Mouse (Mus musculus) gastrocnemius, adult 2 months (tissue): ENCODE results near the gene Gm11567. TPM values are rescaled to one million over a fixed set of nuclear protein-coding genes. Genes with fewer than 3 reads are reported as not detected.
"Not testable (repeated sequence)": the region's sequence is repeated elsewhere in the genome, so short reads cannot be mapped to it uniquely, and the experiment has no call there.

Experiments used
- DNase-seq: peaks from one replicate; pipeline ENCODE4 v3.0.0; 2022
- H3K27ac ChIP-seq: fragments of 200-600 bp; 2 replicates; pipeline ENCODE4 v1.8.1; 2022; ENCODE audit warnings: mild to moderate bottlenecking
- H3K4me3 ChIP-seq: fragments of 200-600 bp; 2 replicates; pipeline ENCODE4 v1.8.1; 2022; ENCODE audit warnings: mild to moderate bottlenecking, moderate library complexity
- CTCF ChIP-seq: fragments of 200-600 bp; IDR thresholded peaks from 2 replicates; pipeline ENCODE4 v1.8.1; 2022; ENCODE audit warnings: antibody characterized with exemption, mild to moderate bottlenecking, moderate library complexity
- intact Hi-C: fragments of 180-260 bp; cut with DNase I; formaldehyde crosslinking; loops from one replicate; pipeline ENCODE4 v1.15.1; 2025
- long read RNA-seq, 2 experiments: library from polyadenylated mRNA; stranded (forward); transcript quantifications; one replicate each; pipeline ENCODE4 v2.0.0; 2021
- total RNA-seq, 2 experiments: library from RNA; stranded (reverse); gene quantifications; 2 replicates each; pipeline ENCODE4 v1.2.3; 2021

Gene Gm11567
- total RNA-seq = not detected
- long read RNA-seq, experiment 1 = 0 reads
- long read RNA-seq, experiment 2 = 0 reads

GRCm38 (mm10) chr11:99878887-99879286 lies at the start of gene Gm11567:
TSS of gene Gm11567 (plus strand) at chr11:99879187.
- intact Hi-C loops = not testable (repeated sequence)

GRCm38 (mm10) chr11:99837966-99838365 lies 41.0 kb upstream of the Gm11567 start, which contains the start of gene 2300003K06Rik:
TSS of gene 2300003K06Rik (minus strand) at chr11:99838066.
- DNase-seq = no peak
- intact Hi-C loops = no loop called here
- Histone ChIP-seq H3K27ac (no peak within 1 kb of the TSS), H3K4me3 (no peak within 1 kb of the TSS)
- TF ChIP-seq CTCF = no peak

More at GRCm38 (mm10) chr11:99878887-99879286, at the start of gene Gm11567:
- not testable (repeated sequence) for H3K4me3 ChIP-seq, H3K27ac ChIP-seq, DNase-seq

- Histone ChIP-seq H3K4me3 (no peak overlapping the region), H3K27ac (no peak overlapping the region)
- no peak for DNase-seq
- no peak for TF ChIP-seq CTCF
- intact Hi-C loops = no loop called here
Measured at GRCm38 (mm10) chr11:99842185-99842584, 36.8 kb upstream of the Gm11567 start.

DNA sequence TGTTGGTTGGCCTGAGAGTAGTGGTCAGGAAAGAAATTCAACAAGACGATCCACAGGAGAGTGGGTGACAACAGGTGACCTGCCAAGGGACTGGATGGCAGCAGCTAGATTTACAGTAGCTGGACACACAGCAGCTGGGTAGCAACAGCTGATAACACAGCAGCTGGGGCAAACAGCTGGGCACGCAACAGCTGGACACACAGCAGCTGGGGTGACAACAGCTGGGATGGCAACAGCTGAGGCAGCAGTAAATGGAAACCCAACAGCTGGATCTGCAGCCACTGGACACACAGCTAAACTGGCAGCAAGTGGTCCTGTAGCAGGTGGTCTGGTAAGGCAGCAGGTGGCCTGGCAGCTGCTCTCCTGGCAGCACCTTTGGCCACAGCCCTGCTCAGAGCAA lies 32.2 kb upstream of the Gm11567 start:
- Histone ChIP-seq H3K4me3 (no peak overlapping the region), H3K27ac (no peak overlapping the region)
- DNase-seq = no peak
- intact Hi-C loops = no loop called here
- no peak for TF ChIP-seq CTCF

- no peak for DNase-seq
- H3K4me3 ChIP-seq = no peak within 1 kb of the TSS
- no peak for TF ChIP-seq CTCF
- intact Hi-C loops = no loop called here
- H3K27ac ChIP-seq = no peak within 1 kb of the TSS
Measured at GRCm38 (mm10) chr11:99851508-99851907, 27.5 kb upstream of the Gm11567 start, which contains the start of gene Krtap4-16. TSS of gene Krtap4-16 (minus strand) at chr11:99851608.

- no peak overlapping the region for H3K4me3 ChIP-seq
- intact Hi-C loops = no loop called here
- no peak for DNase-seq
- no peak overlapping the region for H3K27ac ChIP-seq
- TF ChIP-seq CTCF = no peak
Measured at GRCm38 (mm10) chr11:99854121-99854520, 24.9 kb upstream of the Gm11567 start.

GRCm38 (mm10) chr11:99857617-99858016 lies 21.4 kb upstream of the Gm11567 start, which contains the start of gene Gm11568:
TSS of gene Gm11568 (plus strand) at chr11:99857917.
- no peak for DNase-seq
- H3K27ac ChIP-seq = no peak within 1 kb of the TSS
- intact Hi-C loops = no loop called here
- TF ChIP-seq CTCF = no peak
- H3K4me3 ChIP-seq = no peak within 1 kb of the TSS

GRCm38 (mm10) chr11:99858761-99859160 lies 20.2 kb upstream of the Gm11567 start:
- Histone ChIP-seq H3K27ac (no peak overlapping the region), H3K4me3 (no peak overlapping the region)
- no peak for TF ChIP-seq CTCF
- no peak for DNase-seq
- intact Hi-C loops = no loop called here

GRCm38 (mm10) chr11:99864176-99864575 lies 14.8 kb upstream of the Gm11567 start, which contains the start of gene Gm11559:
TSS of gene Gm11559 (plus strand) at chr11:99864476.
- intact Hi-C loops, DNase-seq, H3K27ac ChIP-seq, H3K4me3 ChIP-seq: not testable (repeated sequence)

- DNase-seq, intact Hi-C loops, H3K4me3 ChIP-seq, H3K27ac ChIP-seq: not testable (repeated sequence)
Measured at GRCm38 (mm10) chr11:99873089-99873488, 5.9 kb upstream of the Gm11567 start, which contains the start of gene Krtap9-1. TSS of gene Krtap9-1 (plus strand) at chr11:99873389.

GRCm38 (mm10) chr11:99907620-99908019 lies 28.6 kb downstream of the Gm11567 start, which contains the start of gene Krtap31-1:
TSS of gene Krtap31-1 (plus strand) at chr11:99907920.
- Histone ChIP-seq H3K27ac (no peak within 1 kb of the TSS), H3K4me3 (no peak within 1 kb of the TSS)
- intact Hi-C loops = no loop called here
- DNase-seq = no peak
- TF ChIP-seq CTCF = no peak

- intact Hi-C loops = no loop called here
Measured at GRCm38 (mm10) chr11:99914451-99914850, 35.5 kb downstream of the Gm11567 start, which contains the start of gene Gm11565. TSS of gene Gm11565 (plus strand) at chr11:99914751.

More at GRCm38 (mm10) chr11:99914451-99914850, 35.5 kb downstream of the Gm11567 start, which contains the start of gene Gm11565:
- no peak for TF ChIP-seq CTCF
- no peak for DNase-seq
- Histone ChIP-seq H3K4me3 (no peak within 1 kb of the TSS), H3K27ac (no peak within 1 kb of the TSS)

Other genes starting within 250 kb of the Gm11567 start
- not detected for gene Krtap4-2, start 244.1 kb upstream of the Gm11567 start, total RNA-seq
- not detected for gene Krtap4-7, start 235.1 kb upstream of the Gm11567 start, total RNA-seq
- not detected for gene Gm11555, start 229.0 kb upstream of the Gm11567 start, total RNA-seq
- gene Gm11563, start 220.2 kb upstream of the Gm11567 start, total RNA-seq = not detected
- not detected for gene Krtap4-6, start 213.2 kb upstream of the Gm11567 start, total RNA-seq
- gene Gm14190, start 188.4 kb upstream of the Gm11567 start, total RNA-seq = not detected
- gene Gm14180, start 144.9 kb upstream of the Gm11567 start, total RNA-seq = not detected
- not detected for gene Gm11595, start 106.3 kb upstream of the Gm11567 start, total RNA-seq
- not detected for gene Krtap4-8, start 98.5 kb upstream of the Gm11567 start, total RNA-seq
- not detected for gene Krtap4-9, start 94.0 kb upstream of the Gm11567 start, total RNA-seq
- gene Gm11596, start 85.7 kb upstream of the Gm11567 start, total RNA-seq = not detected
- not detected for gene Gm11569, start 80.3 kb upstream of the Gm11567 start, total RNA-seq
- gene Gm11554, start 74.7 kb upstream of the Gm11567 start, total RNA-seq = not detected
- not detected for gene Krtap4-13, start 69.3 kb upstream of the Gm11567 start, total RNA-seq
- not detected for gene Gm11564, start 63.5 kb upstream of the Gm11567 start, total RNA-seq
- gene 2300003K06Rik, start 41.1 kb upstream of the Gm11567 start, total RNA-seq = not detected
- not detected for gene Krtap4-16, start 27.6 kb upstream of the Gm11567 start, total RNA-seq
- gene Gm11568, start 21.3 kb upstream of the Gm11567 start, total RNA-seq = not detected
- not detected for gene Gm11559, start 14.7 kb upstream of the Gm11567 start, total RNA-seq
- not detected for gene Krtap9-1, start 5.8 kb upstream of the Gm11567 start, total RNA-seq
- gene Krtap31-1, start 28.7 kb downstream of the Gm11567 start, total RNA-seq = not detected
- not detected for gene Gm11565, start 35.6 kb downstream of the Gm11567 start, total RNA-seq
- not detected for gene Krtap31-2, start 57.1 kb downstream of the Gm11567 start, total RNA-seq
- gene Krtap9-5, start 69.3 kb downstream of the Gm11567 start, total RNA-seq = not detected
- not detected for gene Krtap29-1, start 99.9 kb downstream of the Gm11567 start, total RNA-seq
- not detected for gene Krtap16-1, start 107.4 kb downstream of the Gm11567 start, total RNA-seq
- gene Krtap17-1, start 114.8 kb downstream of the Gm11567 start, total RNA-seq = not detected
- not detected for gene Krt33a, start 137.0 kb downstream of the Gm11567 start, total RNA-seq
- not detected for gene Krt33b, start 150.7 kb downstream of the Gm11567 start, total RNA-seq
- not detected for gene Krt34, start 162.4 kb downstream of the Gm11567 start, total RNA-seq
- not detected for gene Krt31, start 171.4 kb downstream of the Gm11567 start, total RNA-seq
- gene Krt32, start 209.0 kb downstream of the Gm11567 start, total RNA-seq = not detected
- not detected for gene Krt35, start 217.1 kb downstream of the Gm11567 start, total RNA-seq
- gene Krt36, start 226.4 kb downstream of the Gm11567 start, total RNA-seq = not detected
- not detected for gene Krt13, start 242.4 kb downstream of the Gm11567 start, total RNA-seq